Mouse (Mus musculus) heart, adult 2 months (tissue): ENCODE measurements around the gene Ap1g2.
A peak's percentile ranks its signal among the peaks of the same experiment; 100 is the strongest.

Experiments used
- CTCF ChIP-seq: fragments of 200-600 bp; IDR thresholded peaks from 2 replicates; pipeline ENCODE4 v1.8.1; 2022; ENCODE audit warnings: antibody characterized with exemption, mild to moderate bottlenecking, moderate library complexity
- EP300 ChIP-seq: fragments of 200-500 bp; IDR thresholded peaks from 2 replicates; pipeline ENCODE4 v1.6.1; 2011; ENCODE audit warnings: low read depth, low read length, control low read depth; ENCODE audit not compliant: insufficient read depth

- TF ChIP-seq EP300 (no peak), CTCF (peak; percentile 89)
These were observed 4.8 kb downstream of the Ap1g2 start for GRCm38 (mm10) chr14:55101592-55101991.
